Mouse (Mus musculus): Measurements from ENCODE around the gene Ddb2. TPM values are rescaled to one million over a fixed set of nuclear protein-coding genes. Genes with fewer than 3 reads are reported as not detected.

The Ddb2 gene
- polyA plus RNA-seq, 1 experiment, result 0.57 TPM

- TF ChIP-seq FLI1 (IDR thresholded peaks at IDR 0.05; ENCODE audit: low read length) (no peak), GATA1 (IDR thresholded peaks at IDR 0.05; ENCODE audit: borderline replicate concordance, low read length) (no peak)
- H3K9me3 ChIP-seq, result no peaks in the 10 kb centered on the region
- no peaks in the 10 kb centered on the region for H3K27me3 ChIP-seq (replicated peaks)
- H3K36me3 ChIP-seq (replicated peaks; ENCODE audit: low read length), result peaks cover under 1% of the 10 kb centered on the region
- H3K4me3 ChIP-seq (replicated peaks), result no peak overlapping the region
- H3K4me1 ChIP-seq, result no peaks in the 10 kb centered on the region
Observed at GRCm38 (mm10) chr2:91223614-91224013, 13.2 kb downstream of the Ddb2 start.

DNA sequence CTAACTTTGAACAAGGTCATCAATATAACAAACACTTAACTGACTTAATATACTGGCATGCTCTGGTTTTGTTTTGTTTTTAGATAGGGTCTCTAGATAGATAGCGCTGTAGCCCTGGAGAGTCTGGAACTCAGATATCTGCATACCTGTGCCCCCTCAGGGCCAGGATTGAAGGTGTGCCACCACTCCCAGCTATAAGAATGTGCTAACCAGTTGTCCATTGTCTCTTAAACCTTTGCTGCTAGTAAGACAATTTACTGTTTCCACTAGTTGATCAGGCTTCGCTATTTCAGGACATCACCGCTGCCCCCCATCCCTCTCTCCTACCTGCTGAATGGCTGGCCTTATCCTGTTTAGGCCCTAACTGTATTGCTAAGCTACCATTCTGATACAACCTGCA lies 16.3 kb downstream of the Ddb2 start:
- no peak for TF ChIP-seq GATA1 (IDR thresholded peaks at IDR 0.05; ENCODE audit: borderline replicate concordance, low read length)
- no peak overlapping the region for H3K4me3 ChIP-seq (replicated peaks)
- H3K36me3 ChIP-seq (replicated peaks; ENCODE audit: low read length), result peaks cover 32% of the 10 kb centered on the region
- H3K9me3 ChIP-seq, result no peaks in the 10 kb centered on the region
- H3K27me3 ChIP-seq (replicated peaks), result no peaks in the 10 kb centered on the region
- H3K4me1 ChIP-seq, result no peaks in the 10 kb centered on the region

GRCm38 (mm10) chr2:91217032-91217431 lies 19.8 kb downstream of the Ddb2 start:
- Histone ChIP-seq H3K4me3 (replicated peaks) (no peak overlapping the region), H3K4me1 (no peaks in the 10 kb centered on the region), H3K27me3 (replicated peaks) (no peaks in the 10 kb centered on the region), H3K9me3 (no peaks in the 10 kb centered on the region), H3K36me3 (replicated peaks; ENCODE audit: low read length) (peaks cover 63% of the 10 kb centered on the region)
- no peak for TF ChIP-seq FLI1 (IDR thresholded peaks at IDR 0.05; ENCODE audit: low read length)
- TF ChIP-seq GATA1 (IDR thresholded peaks at IDR 0.05; ENCODE audit: borderline replicate concordance, low read length), result no peak

GRCm38 (mm10) chr2:91213311-91213710 lies 23.5 kb downstream of the Ddb2 start:
- H3K36me3 ChIP-seq (replicated peaks; ENCODE audit: low read length), result peaks cover 94% of the 10 kb centered on the region
- TF ChIP-seq FLI1 (IDR thresholded peaks at IDR 0.05; ENCODE audit: low read length), result no peak
- TF ChIP-seq GATA1 (IDR thresholded peaks at IDR 0.05; ENCODE audit: borderline replicate concordance, low read length), result no peak

GRCm38 (mm10) chr2:91206254-91206775 lies 30.5 kb downstream of the Ddb2 start:
- H3K4me3 ChIP-seq (replicated peaks), result no peak overlapping the region
- peaks cover 72% of the 10 kb centered on the region for H3K36me3 ChIP-seq (replicated peaks; ENCODE audit: low read length)
- peaks cover 37% of the 10 kb centered on the region for H3K4me1 ChIP-seq
- no peaks in the 10 kb centered on the region for H3K27me3 ChIP-seq (replicated peaks)
- H3K9me3 ChIP-seq, result no peaks in the 10 kb centered on the region
- no peak for TF ChIP-seq FLI1 (IDR thresholded peaks at IDR 0.05; ENCODE audit: low read length)
- TF ChIP-seq GATA1 (IDR thresholded peaks at IDR 0.05; ENCODE audit: borderline replicate concordance, low read length), result no peak

More at GRCm38 (mm10) chr2:91213311-91213710, 23.5 kb downstream of the Ddb2 start:
- Histone ChIP-seq H3K4me3 (replicated peaks) (no peak overlapping the region), H3K4me1 (no peaks in the 10 kb centered on the region), H3K27me3 (replicated peaks) (no peaks in the 10 kb centered on the region), H3K9me3 (no peaks in the 10 kb centered on the region)

DNA sequence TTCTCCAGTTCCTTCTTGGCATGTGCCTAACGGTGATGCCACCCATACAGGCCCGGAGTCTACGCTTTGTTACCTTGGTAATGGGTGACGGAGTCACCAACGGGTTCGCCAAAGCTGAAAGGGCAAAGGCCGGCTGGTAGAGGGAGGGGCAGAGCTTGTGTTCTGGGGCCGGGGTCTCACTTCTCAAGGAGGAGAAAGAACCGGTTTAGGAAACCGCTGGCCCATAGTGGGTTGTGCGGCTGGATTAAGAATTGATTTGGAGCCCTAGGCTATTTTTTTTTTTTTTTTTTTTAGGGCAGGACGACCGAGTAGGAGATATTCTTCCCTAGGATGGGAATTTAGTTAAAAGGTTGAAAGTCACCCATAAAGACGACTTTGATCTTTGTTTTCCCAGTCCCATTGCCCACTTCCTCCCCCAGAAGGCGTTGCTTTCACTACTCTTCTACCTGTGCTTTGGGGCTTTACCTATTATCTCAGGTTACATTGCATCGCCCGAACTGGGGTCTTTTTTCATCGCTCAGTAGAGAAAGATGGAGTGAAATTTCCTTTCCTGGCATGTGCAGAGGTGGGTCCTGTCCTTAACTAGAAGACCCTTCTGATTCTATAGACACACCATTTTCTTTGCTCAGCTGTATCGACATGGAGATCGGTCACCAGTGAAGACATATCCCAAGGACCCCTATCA lies 33.7 kb downstream of the Ddb2 start:
- no peak for TF ChIP-seq GATA1 (IDR thresholded peaks at IDR 0.05; ENCODE audit: borderline replicate concordance, low read length)
- TF ChIP-seq FLI1 (IDR thresholded peaks at IDR 0.05; ENCODE audit: low read length), result no peak
- H3K9me3 ChIP-seq, result no peaks in the 10 kb centered on the region
- peak overlapping the region; percentile 95 for H3K4me3 ChIP-seq (replicated peaks)
- no peaks in the 10 kb centered on the region for H3K27me3 ChIP-seq (replicated peaks)
- H3K36me3 ChIP-seq (replicated peaks; ENCODE audit: low read length), result peaks cover 42% of the 10 kb centered on the region
- H3K4me1 ChIP-seq, result peaks cover 37% of the 10 kb centered on the region

DNA sequence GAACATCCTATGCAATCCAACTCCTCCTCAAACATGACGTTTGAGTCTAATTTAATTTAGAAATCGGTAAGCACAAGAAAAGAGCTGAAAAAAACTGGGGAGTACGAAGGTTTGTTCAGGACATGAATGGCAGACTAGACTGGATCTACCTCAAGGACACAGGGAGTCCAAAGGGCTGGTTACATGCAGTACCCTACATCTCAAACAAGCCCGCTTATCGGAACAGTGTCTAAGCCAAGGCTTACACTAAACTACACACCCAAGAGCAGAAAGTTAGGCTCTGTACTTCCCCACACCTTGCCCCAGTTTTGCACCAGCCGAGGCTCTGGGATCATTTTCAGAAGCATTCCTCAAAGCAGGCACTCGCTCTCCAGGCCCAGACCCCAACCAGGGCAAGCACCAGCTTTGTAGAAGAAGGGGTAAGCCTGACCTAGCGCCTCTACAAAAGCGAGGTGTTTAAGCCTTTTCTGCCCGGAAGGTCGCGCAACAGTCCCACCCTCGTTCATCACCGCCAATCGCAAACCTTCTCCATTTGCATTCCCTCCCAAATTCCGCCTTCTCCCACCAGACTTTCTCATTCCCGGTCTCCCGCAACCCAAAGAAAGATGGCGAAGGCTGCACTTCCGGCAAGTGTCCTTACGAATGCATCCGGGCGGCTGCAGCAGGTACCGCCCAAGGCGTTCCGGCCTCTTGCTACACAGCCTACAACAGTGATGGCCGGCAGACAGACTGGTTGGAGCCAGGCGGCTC lies 34.4 kb downstream of the Ddb2 start, which contains the start of the genes Nr1h3 and Acp2:
TSS of gene Nr1h3 (minus strand) at position 613 of the 750 bp plus-strand sequence.
TSS of gene Acp2 (plus strand) at position 664 of the 750 bp plus-strand sequence.
- no peak for TF ChIP-seq GATA1 (IDR thresholded peaks at IDR 0.05; ENCODE audit: borderline replicate concordance, low read length)
- TF ChIP-seq FLI1 (IDR thresholded peaks at IDR 0.05; ENCODE audit: low read length), result peak; percentile 44; the same call in 1 of the 2 replicates
- H3K9me3 ChIP-seq, result no peaks in the 10 kb centered on the region
- H3K36me3 ChIP-seq (replicated peaks; ENCODE audit: low read length), result peaks cover 35% of the 10 kb centered on the region
- H3K27me3 ChIP-seq (replicated peaks), result no peaks in the 10 kb centered on the region
- H3K4me3 ChIP-seq (replicated peaks), result peak within 1 kb of the TSS; percentile 95
- peaks cover 38% of the 10 kb centered on the region for H3K4me1 ChIP-seq

GRCm38 (mm10) chr2:91198888-91199287 lies 37.9 kb downstream of the Ddb2 start:
- H3K36me3 ChIP-seq (replicated peaks; ENCODE audit: low read length), result no peaks in the 10 kb centered on the region
- no peak overlapping the region for H3K4me3 ChIP-seq (replicated peaks)
- peaks cover 1% of the 10 kb centered on the region for H3K27me3 ChIP-seq (replicated peaks)
- TF ChIP-seq GATA1 (IDR thresholded peaks at IDR 0.05; ENCODE audit: borderline replicate concordance, low read length), result no peak
- no peak for TF ChIP-seq FLI1 (IDR thresholded peaks at IDR 0.05; ENCODE audit: low read length)
- peaks cover 53% of the 10 kb centered on the region for H3K4me1 ChIP-seq
- no peaks in the 10 kb centered on the region for H3K9me3 ChIP-seq

GRCm38 (mm10) chr2:91196577-91197001 lies 40.2 kb downstream of the Ddb2 start:
- Histone ChIP-seq H3K4me3 (replicated peaks) (no peak overlapping the region), H3K4me1 (peaks cover 47% of the 10 kb centered on the region), H3K9me3 (no peaks in the 10 kb centered on the region), H3K36me3 (replicated peaks; ENCODE audit: low read length) (no peaks in the 10 kb centered on the region), H3K27me3 (replicated peaks) (peaks cover 6% of the 10 kb centered on the region)
- TF ChIP-seq GATA1 (IDR thresholded peaks at IDR 0.05; ENCODE audit: borderline replicate concordance, low read length) (no peak), FLI1 (IDR thresholded peaks at IDR 0.05; ENCODE audit: low read length) (no peak)

All from megakaryocyte, embryonic 14.5 days (primary cell).